Mouse (Mus musculus): ENCODE measurements at regions not wholly inside any gene's neighbourhood (a gene's known extent, or its start where the extent isn't known, plus 50 kb on each side); places are given as distances from the start of the nearest gene placed in this dataset.

DNA sequence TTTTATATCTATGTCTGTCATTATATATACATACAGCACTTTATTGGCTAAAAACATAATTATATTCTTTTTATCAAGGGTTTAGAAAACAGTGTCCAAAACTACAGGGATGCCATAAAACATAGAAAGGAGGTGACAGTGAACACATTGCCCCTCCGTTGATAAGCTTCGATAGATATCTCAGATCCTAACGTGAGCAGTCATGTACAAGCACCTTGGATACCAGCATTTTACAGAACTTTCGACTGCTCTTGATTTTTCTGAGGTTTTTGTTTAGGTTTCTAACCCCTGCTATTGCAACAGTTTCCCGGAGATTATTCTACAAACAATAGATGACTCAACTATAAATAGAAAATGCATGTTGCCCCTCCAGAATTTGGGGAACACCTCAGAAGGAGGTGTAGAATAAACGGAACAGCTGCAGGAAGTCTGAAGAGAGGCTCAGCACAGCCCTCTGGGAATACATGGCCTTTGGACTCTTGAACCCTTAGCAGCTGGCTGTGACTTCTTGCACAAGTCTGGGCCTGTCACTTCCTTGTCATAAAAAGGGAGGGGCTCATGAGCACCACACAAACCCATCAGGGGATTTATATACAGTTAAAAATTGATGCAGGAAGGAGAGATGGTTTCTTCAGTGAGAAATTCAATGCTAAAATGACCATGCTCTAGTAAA lies 87.1 kb upstream of the Gpc5 start:
- no peak for DNase-seq (ENCODE audit: low spot score)

DNA sequence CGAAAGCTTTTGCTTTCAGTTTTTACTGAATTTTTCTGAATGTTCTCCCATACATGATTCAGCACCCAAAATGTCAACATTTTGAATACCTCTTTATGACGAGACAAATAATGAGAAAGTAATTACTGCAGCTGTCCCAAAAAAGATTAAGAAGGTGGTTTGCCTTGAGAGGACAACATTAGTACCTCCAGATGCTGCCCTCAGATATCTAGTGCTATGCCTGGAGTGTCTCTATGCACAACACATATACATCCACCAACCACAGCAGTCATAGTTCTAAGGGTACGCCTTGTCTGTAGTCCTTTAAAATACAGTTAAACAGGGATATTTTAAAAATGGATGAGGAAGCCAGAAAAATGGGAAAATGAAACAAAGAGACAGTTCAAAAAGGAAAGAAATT lies 81.1 kb upstream of the Gpc5 start:
- DNase-seq (ENCODE audit: low spot score), result no peak

DNA sequence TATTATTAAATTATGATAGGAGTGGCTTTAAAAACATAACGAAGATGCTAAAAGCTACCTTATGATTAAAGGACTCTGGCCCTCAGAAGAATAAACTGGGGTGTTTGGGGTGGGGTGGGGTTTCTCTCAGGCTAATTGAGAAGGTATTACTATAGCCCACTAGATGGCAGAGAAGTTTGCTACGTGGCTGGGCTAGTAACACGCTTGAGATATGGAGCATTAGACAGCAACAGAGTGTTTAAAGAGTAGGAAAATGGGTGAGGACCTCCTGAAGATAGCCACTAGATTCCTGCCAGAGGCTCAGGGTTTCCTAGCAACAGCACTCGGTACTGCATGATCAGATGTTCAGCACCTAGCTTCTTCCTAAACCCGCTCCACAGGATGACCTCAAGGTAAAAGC lies 76.7 kb upstream of the Gpc5 start:
- no peak for DNase-seq (ENCODE audit: low spot score)

DNA sequence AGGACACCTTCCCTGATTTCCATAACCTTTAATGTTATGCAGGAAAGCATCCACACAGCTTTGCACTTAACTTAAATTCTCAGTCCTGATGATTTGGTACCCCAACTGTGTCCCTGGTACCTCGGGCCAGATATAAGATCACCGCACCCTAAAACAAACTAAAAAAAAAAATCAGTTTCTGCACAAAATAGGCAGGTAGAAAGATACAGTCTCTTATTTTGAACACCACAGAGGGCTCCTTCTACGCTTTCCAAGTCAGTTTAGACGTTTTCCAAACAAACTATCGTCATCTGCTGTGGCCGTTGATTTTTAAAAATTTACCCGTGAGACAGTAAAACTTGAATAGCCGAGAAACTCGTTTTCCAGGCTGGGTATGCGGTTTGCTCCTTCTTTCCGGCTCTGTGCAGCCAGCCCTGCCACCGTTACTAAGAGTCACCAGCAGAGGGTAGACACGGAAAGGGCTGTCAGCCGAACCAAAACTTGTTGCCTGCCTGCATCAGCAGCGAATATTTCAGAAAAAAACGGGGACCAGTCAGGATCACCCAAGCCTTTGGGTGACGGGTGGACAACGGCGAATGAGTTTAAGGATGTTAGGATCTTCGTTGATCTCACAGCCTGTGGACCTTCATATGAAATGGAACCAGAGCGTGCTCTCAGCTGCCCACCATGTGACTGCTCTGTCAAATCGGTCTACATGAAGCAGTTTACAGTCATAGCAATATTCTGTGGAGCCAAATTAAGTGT lies 74.4 kb upstream of the Gpc5 start:
- DNase-seq (ENCODE audit: low spot score), result peak; percentile 75

GRCm38 (mm10) chr14:115028011-115028410 lies 64.0 kb upstream of the Gpc5 start:
- no peak for DNase-seq (ENCODE audit: low spot score)

DNA sequence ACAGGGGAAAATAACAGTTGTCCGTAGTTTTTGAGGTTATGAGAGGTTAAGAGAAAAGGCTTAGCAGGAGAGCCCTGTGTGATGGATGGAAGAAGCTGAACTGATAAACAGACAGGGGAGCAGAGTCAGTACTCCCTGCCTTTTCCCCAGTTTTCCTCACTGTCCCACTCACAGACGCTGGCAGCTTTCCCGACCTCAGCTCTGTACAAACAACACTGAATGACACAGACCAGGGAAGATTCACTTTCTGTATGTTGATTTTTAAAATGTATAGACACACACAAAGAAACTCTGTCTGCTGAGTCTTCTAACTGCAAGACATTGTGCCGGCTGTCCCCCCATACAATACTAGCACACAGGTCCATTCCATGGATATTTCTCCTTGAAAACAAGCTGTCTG lies 60.3 kb upstream of the Gpc5 start:
- no peak for DNase-seq (ENCODE audit: low spot score)

GRCm38 (mm10) chr14:115033375-115033969 lies 58.5 kb upstream of the Gpc5 start:
- DNase-seq (ENCODE audit: low spot score), result no peak

DNA sequence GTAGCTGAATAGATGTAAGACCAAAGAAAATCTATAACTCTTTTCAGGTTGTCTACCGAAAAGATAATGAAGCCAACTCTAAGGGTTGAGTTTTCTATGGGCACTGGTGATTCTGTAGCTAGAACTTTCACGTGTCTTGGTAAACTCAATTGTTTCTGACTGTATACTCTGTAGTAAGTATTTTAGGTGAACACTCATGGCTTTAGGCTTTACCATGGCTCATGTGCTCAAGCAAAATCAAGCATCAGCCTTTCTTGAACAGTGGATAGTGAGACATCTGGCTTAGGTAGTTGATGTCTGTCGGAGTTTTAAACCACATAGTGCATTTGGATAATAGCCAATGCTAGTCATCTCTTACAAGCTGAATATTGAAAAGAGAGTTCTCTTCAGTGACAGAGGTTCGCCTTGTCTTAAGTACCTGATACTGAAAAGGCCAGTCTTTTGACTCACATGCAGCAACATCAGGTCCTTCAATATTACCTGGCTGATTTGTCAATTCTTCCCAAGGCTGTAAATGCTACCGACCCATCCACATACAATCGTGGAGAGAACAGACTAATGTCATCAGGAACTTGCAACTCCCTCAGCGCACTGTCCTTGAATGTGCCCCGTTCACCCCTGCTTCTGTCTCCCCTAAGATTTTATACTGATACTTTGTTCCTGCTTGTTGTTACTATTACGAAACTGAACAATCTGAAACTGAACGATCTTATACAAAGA lies 57.1 kb upstream of the Gpc5 start:
- no peak for DNase-seq (ENCODE audit: low spot score)

- no peak for DNase-seq (ENCODE audit: low spot score)
Measured at GRCm38 (mm10) chr14:115037086-115037793, 54.8 kb upstream of the Gpc5 start.

DNA sequence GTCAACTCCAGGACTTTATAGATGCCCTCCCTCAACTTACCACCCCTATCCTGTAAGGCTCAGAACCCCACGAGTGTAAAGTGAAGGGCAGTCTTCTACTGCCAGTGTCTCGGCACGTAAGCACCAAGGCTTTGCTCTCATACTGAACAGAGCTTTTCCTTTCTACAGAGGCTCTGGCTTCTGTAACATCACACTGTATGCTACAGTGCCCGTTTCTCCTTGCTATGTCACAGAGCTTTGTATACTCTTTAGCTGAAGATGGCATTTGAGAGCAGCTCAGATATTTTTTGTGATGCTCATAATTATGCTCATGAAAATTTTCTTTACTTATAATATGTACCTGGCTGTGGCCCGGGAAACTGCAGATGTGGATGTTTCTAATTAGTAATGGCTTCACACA lies 53.2 kb upstream of the Gpc5 start:
- no peak for DNase-seq (ENCODE audit: low spot score)

DNA sequence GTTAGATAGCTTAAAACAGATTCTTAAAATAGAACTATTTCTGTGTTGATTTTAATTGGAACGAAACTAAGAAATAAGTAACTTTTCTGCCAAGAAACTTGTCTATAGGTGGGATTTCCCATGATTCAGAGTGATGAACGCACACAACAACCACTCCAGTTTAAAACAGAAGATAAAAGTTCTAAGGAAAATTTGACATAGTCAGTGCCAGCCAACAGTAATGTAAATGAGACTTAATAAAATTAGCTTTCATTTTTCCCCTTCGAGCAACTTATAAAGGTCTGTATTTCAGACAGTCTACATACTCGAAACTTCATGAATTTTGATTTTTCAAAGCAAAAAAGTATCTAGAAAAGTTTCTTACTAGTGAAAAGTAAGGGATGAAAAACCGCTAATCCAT lies 52.5 kb upstream of the Gpc5 start:
- DNase-seq (ENCODE audit: low spot score), result no peak

GRCm38 (mm10) chr14:115040091-115040571 lies 51.9 kb upstream of the Gpc5 start:
- DNase-seq (ENCODE audit: low spot score), result no peak

DNA sequence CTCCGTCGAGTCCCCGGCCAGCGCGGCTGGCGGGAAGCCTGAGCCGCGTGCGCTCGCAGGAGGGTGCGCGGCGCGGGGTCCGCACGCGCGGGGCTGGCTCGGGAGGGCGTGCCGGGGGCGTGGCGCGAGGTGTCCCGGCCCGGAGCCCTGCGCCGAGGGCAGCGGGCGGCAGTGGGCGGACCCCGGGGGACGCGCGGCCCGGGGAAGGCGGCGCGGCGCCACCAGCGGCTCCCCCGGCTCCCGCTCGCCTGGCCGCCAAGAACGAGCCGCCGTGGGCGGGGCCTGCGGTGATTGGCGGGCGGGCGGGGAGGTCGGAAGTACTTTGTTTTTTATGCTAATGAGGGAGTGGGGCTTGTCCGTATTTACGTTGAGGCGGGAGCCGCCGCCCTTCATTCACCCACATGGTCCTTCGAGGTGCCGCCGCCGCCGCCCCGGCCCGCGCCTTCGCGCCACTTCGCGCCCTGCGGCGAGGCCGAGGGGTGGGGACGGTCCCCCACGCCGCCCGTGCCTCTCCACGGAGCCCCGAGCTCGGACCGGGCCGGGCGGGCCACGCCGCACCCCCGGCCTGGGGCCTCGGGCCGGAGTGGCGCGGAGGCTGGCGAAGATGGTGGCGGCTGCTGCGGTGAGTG lies 51.3 kb upstream of the Gpc5 start:
- DNase-seq (ENCODE audit: low spot score), result peak; percentile 90

GRCm38 (mm10) chr14:115041336-115042054 lies 50.5 kb upstream of the Gpc5 start:
- DNase-seq (ENCODE audit: low spot score), result peak; percentile 38

DNA sequence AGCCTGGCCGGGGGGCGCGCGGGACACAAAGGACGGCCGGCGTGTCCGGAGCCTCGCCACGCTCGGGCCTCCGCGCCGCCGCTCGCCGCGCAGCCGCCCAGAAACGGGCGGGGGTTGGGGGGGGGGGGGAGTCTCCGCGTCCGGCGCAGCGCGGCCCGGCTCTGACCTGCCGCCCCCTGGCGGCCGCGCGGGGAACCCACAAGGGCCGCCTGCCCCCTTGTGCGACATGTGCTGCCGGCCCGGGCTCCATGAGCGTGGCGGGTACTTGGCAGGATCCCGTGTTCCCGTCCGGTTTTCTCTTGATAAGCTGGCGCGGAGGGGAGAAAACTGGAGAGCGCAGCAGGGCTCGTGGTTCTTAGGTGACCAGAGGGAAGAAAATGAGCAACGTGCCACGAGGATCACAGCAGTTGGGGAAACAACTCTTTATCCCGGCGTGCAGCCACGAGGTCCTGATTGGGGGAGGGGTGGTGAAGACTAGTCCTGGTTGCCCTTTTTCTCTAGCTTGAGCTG lies 49.9 kb upstream of the Gpc5 start:
- DNase-seq (ENCODE audit: low spot score), result peak; percentile 86

Data from thymus, postnatal 0 days (tissue).